Mouse (Mus musculus) kidney, embryonic 14.5 days (tissue): Measurements from ENCODE around the gene Trp73. TPM values are rescaled to one million over a fixed set of nuclear protein-coding genes. Genes with fewer than 3 reads are reported as not detected.
A peak's percentile ranks its signal among the peaks of the same experiment; 100 is the strongest.

Experiments
- ATAC-seq: fragments of 200-750 bp; cut with Nextera tagmentation; 2 replicates; pipeline ENCODE4 v1.8.0; 2017; ENCODE audit warnings: moderate number of reproducible peaks, mild to moderate bottlenecking, moderate TSS enrichment, moderate library complexity; ENCODE audit not compliant: low FRiP score, low TSS enrichment
- H3K27ac ChIP-seq: fragments of 300-500 bp; sonication (generic); 2 replicates; pipeline ENCODE4 v1.5.1; 2014; ENCODE audit warnings: low read depth, mild to moderate bottlenecking, low read length, moderate library complexity, mixed read lengths
- H3K27me3 ChIP-seq: fragments of 300-500 bp; sonication (generic); 2 replicates; pipeline ENCODE4 v1.6.1; 2014; ENCODE audit warnings: mild to moderate bottlenecking, low read length; ENCODE audit not compliant: control insufficient read depth, insufficient read depth
- H3K36me3 ChIP-seq: fragments of 300-500 bp; sonication (generic); 2 replicates; pipeline ENCODE4 v1.6.1; 2014; ENCODE audit warnings: low read length, mixed read lengths; ENCODE audit not compliant: control insufficient read depth, insufficient read depth
- H3K4me1 ChIP-seq: fragments of 300-500 bp; sonication (generic); 2 replicates; pipeline ENCODE4 v1.6.1; 2014; ENCODE audit warnings: low read length, mixed read lengths; ENCODE audit not compliant: control insufficient read depth, insufficient read depth
- H3K4me2 ChIP-seq: fragments of 300-500 bp; sonication (generic); replicated peaks from 2 replicates; pipeline ENCODE4 v1.6.1; 2014; ENCODE audit warnings: low read depth, mild to moderate bottlenecking, low read length
- H3K4me3 ChIP-seq: fragments of 300-500 bp; sonication (generic); 2 replicates; pipeline ENCODE4 v1.5.1; 2014; ENCODE audit warnings: mild to moderate bottlenecking, low read length
- H3K9ac ChIP-seq: fragments of 300-500 bp; sonication (generic); 2 replicates; pipeline ENCODE4 v1.6.1; 2014; ENCODE audit warnings: low read depth, mild to moderate bottlenecking, low read length, moderate library complexity
- H3K9me3 ChIP-seq: fragments of 300-500 bp; sonication (generic); 2 replicates; pipeline ENCODE4 v1.6.1; 2016; ENCODE audit warnings: low read length; ENCODE audit not compliant: control insufficient read depth
- WGBS: fragments of 180-500 bp; shearing (Covaris S2); extraction: QIAGEN DNeasy Blood & Tissue Kit; methylation state at CpG from one replicate; pipeline ENCODE4 v1.1.7; 2014; 5-methylcytosine and 5-hydroxymethylcytosine counted together
- polyA plus RNA-seq: library from polyadenylated mRNA; unstranded; fragments of >200 nt; fragmentation: Nextera tagmentation; extraction: Ambion mirVana; gene quantifications from 2 replicates; pipeline ENCODE4 v1.2.1, GENCODE M21; 2014

Trp73 gene
- polyA plus RNA-seq, 1 experiment from 2014 or later: 0.80 TPM

GRCm38 (mm10) chr4:154156050-154156449, 16.0 kb upstream of the Trp73 start:
- Histone ChIP-seq H3K27me3 (no peaks in the 10 kb centered on the region), H3K36me3 (peaks cover 67% of the 10 kb centered on the region), H3K9ac (no peak overlapping the region), H3K27ac (no peak overlapping the region), H3K4me2 (no peak overlapping the region), H3K9me3 (no peaks in the 10 kb centered on the region), H3K4me1 (peaks cover 7% of the 10 kb centered on the region), H3K4me3 (no peak overlapping the region)
- no peak for ATAC-seq
- WGBS: 84% methylated on average over 7 of the region's 7 CpGs

GRCm38 (mm10) chr4:154154104-154154503, 14.1 kb upstream of the Trp73 start:
- H3K4me1 ChIP-seq: no peaks in the 10 kb centered on the region
- H3K9me3 ChIP-seq: no peaks in the 10 kb centered on the region
- H3K27me3 ChIP-seq: no peaks in the 10 kb centered on the region
- no peak for ATAC-seq
- H3K27ac ChIP-seq: no peak overlapping the region
- 80% methylated on average over 11 of the region's 11 CpGs for WGBS
- no peak overlapping the region for H3K9ac ChIP-seq
- no peak overlapping the region for H3K4me2 ChIP-seq
- H3K4me3 ChIP-seq: no peak overlapping the region
- H3K36me3 ChIP-seq: peaks cover 77% of the 10 kb centered on the region

- WGBS: 85% methylated on average over 10 of the region's 10 CpGs
Observed at GRCm38 (mm10) chr4:154146342-154146741, 6.3 kb upstream of the Trp73 start.

GRCm38 (mm10) chr4:154144712-154145111, 4.7 kb upstream of the Trp73 start:
- Histone ChIP-seq H3K9me3 (no peaks in the 10 kb centered on the region), H3K4me3 (no peak overlapping the region), H3K4me2 (no peak overlapping the region), H3K36me3 (peaks cover 23% of the 10 kb centered on the region; the same call in 1 of the 2 replicates), H3K9ac (no peak overlapping the region), H3K4me1 (peaks cover 14% of the 10 kb centered on the region), H3K27me3 (peaks cover 23% of the 10 kb centered on the region), H3K27ac (no peak overlapping the region)
- ATAC-seq: no peak
- WGBS: 75% methylated on average over 3 of the region's 3 CpGs

More at GRCm38 (mm10) chr4:154146342-154146741, 6.3 kb upstream of the Trp73 start:
- 0 out of 2 replicates have a peak, but pooled peaks cover 8% of the 10 kb centered on the region for H3K4me1 ChIP-seq
- peaks cover 6% of the 10 kb centered on the region for H3K27me3 ChIP-seq
- H3K4me3 ChIP-seq: no peak overlapping the region
- no peak for ATAC-seq
- H3K36me3 ChIP-seq: peaks cover 33% of the 10 kb centered on the region; the same call in 1 of the 2 replicates
- no peak overlapping the region for H3K27ac ChIP-seq
- H3K9ac ChIP-seq: no peak overlapping the region
- H3K4me2 ChIP-seq: no peak overlapping the region
- no peaks in the 10 kb centered on the region for H3K9me3 ChIP-seq

- peak within 1 kb of the TSS; percentile 89 for H3K4me2 ChIP-seq
- WGBS: 2% methylated on average over 48 of the region's 49 CpGs
- peaks cover 19% of the 10 kb centered on the region for H3K4me1 ChIP-seq
- ATAC-seq: peak; percentile 89
- H3K36me3 ChIP-seq: peaks cover 13% of the 10 kb centered on the region; the same call in 1 of the 2 replicates
- peak within 1 kb of the TSS; percentile 89 for H3K27ac ChIP-seq
- H3K27me3 ChIP-seq: peaks cover 45% of the 10 kb centered on the region
- H3K9ac ChIP-seq: peak within 1 kb of the TSS; percentile 82
- H3K4me3 ChIP-seq: peak within 1 kb of the TSS; percentile 82
- H3K9me3 ChIP-seq: no peaks in the 10 kb centered on the region
Observed at GRCm38 (mm10) chr4:154142211-154143040, 2.4 kb upstream of the Trp73 start, which contains the start of gene Wrap73. Gene Wrap73 (plus strand): TSS chr4:154142372.

- H3K9ac ChIP-seq: no peak overlapping the region
- no peak overlapping the region for H3K27ac ChIP-seq
- ATAC-seq: no peak
- H3K4me2 ChIP-seq: peak overlapping the region; percentile 91
- no peaks in the 10 kb centered on the region for H3K9me3 ChIP-seq
- H3K4me1 ChIP-seq: peaks cover 19% of the 10 kb centered on the region
- peak overlapping the region; percentile 82; the same call in 1 of the 2 replicates for H3K4me3 ChIP-seq
- H3K36me3 ChIP-seq: peaks cover 2% of the 10 kb centered on the region; the same call in 1 of the 2 replicates
- H3K27me3 ChIP-seq: peaks cover 47% of the 10 kb centered on the region
- 2% methylated on average over 42 of the region's 42 CpGs for WGBS
Observed at GRCm38 (mm10) chr4:154141009-154141867, 1.2 kb upstream of the Trp73 start.

- WGBS: 1% methylated on average over 40 of the region's 46 CpGs
- peaks cover 48% of the 10 kb centered on the region for H3K27me3 ChIP-seq
- peak; percentile 8; the same call in 1 of the 2 replicates for ATAC-seq
Observed at GRCm38 (mm10) chr4:154140213-154141008, 403 bp upstream of the Trp73 start.

GRCm38 (mm10) chr4:154139671-154140181, 282 bp downstream of the Trp73 start:
- H3K4me1 ChIP-seq: peaks cover 19% of the 10 kb centered on the region
- H3K9ac ChIP-seq: peak overlapping the region; percentile 58
- H3K27ac ChIP-seq: no peak overlapping the region
- peak overlapping the region; percentile 91 for H3K4me2 ChIP-seq
- no peaks in the 10 kb centered on the region for H3K9me3 ChIP-seq
- under 1% methylated on average over 43 of the region's 59 CpGs for WGBS
- H3K36me3 ChIP-seq: no peaks in the 10 kb centered on the region
- H3K27me3 ChIP-seq: peaks cover 50% of the 10 kb centered on the region
- peak; percentile 39 for ATAC-seq
- peak overlapping the region; percentile 50 for H3K4me3 ChIP-seq

More at GRCm38 (mm10) chr4:154140213-154141008, 403 bp upstream of the Trp73 start:
- peaks cover 19% of the 10 kb centered on the region for H3K4me1 ChIP-seq
- H3K4me2 ChIP-seq: peak overlapping the region; percentile 91
- H3K9me3 ChIP-seq: no peaks in the 10 kb centered on the region
- H3K27ac ChIP-seq: no peak overlapping the region
- H3K9ac ChIP-seq: peak overlapping the region; percentile 58
- no peaks in the 10 kb centered on the region for H3K36me3 ChIP-seq
- H3K4me3 ChIP-seq: peak overlapping the region; percentile 50
